Mouse (Mus musculus): ENCODE measurements around the gene Ppp1r9a. TPM values are rescaled to one million over a fixed set of nuclear protein-coding genes. Genes with fewer than 3 reads are reported as not detected.
"Not testable (repeated sequence)": the region's sequence is repeated elsewhere in the genome, so short reads cannot be mapped to it uniquely, and the experiment has no call there.

Ppp1r9a gene
- polyA plus RNA-seq, 1 experiment from 2014 or later = 30.5 TPM

DNA sequence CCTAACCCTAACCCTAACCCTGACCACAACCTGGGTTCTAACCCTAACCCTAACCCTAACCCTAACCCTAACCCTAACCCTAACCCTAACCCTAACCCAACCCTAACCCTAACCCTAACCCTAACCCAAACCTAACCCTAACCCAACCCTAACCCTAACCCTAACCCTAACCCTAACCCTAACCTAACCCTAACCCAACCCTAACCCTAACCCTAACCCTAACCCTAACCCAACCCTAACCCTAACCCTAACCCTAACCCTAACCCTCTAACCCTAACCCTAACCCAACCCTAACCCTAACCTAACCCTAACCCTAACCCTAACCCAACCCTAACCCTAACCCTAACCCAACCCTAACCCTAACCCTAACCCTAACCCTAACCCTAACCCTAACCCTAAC is 21.1 kb downstream of the Ppp1r9a start:
- H3K4me1 ChIP-seq = not testable (repeated sequence)

DNA sequence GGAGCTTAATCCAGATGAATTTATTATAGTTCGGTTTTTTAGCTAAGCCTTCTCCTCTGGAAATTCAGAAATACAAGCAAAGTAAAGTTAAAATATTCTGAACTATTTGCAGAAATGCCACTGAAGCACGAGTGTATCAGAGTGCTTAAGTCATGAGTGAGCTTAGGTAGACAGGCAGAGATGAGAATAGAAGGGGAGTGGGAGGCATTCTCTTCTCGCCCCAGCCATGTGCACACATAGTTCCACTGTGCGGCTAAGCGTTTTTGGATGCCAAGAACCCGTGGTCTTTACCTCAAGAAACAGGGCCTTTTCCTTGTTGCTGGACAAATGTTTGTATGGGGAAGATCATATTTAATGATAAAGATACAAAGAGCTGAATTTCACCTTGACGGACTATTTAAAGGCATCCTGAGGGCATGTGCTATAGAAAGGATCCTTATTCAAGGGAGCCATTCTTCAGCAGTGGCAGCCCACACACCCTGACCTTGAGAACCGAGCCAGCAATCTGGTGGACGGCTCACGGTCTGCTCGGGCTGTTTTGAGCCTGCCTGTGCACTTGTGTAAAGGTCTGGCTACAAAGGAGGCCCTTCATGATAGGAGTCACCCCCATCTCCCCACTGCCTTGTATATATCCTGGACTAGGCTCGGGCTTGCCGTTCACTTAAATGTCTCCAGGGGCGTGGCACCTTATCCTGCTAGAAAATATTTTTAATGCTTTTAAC is 23.4 kb downstream of the Ppp1r9a start:
- H3K36me3 ChIP-seq = 0 out of 2 replicates have a peak, but pooled peaks cover 4% of the 10 kb centered on the region
- H3K9ac ChIP-seq (replicated peaks) = no peak overlapping the region
- ATAC-seq (ENCODE audit: low FRiP score, low read depth) = no peak
- no peak overlapping the region for H3K4me2 ChIP-seq (replicated peaks)
- no peaks in the 10 kb centered on the region for H3K4me1 ChIP-seq
- H3K4me3 ChIP-seq = no peak overlapping the region
- no peaks in the 10 kb centered on the region for H3K27me3 ChIP-seq
- H3K27ac ChIP-seq (replicated peaks) = no peak overlapping the region
- H3K9me3 ChIP-seq = no peaks in the 10 kb centered on the region
- WGBS = 82% methylated on average over 14 of the region's 14 CpGs

More for the DNA sequence above, 21.1 kb downstream of the Ppp1r9a start:
- not testable (repeated sequence) for H3K27ac ChIP-seq (replicated peaks); H3K27me3 ChIP-seq; H3K36me3 ChIP-seq; H3K9me3 ChIP-seq; ATAC-seq (ENCODE audit: low FRiP score, low read depth); H3K4me3 ChIP-seq; H3K4me2 ChIP-seq (replicated peaks); H3K9ac ChIP-seq (replicated peaks)

DNA sequence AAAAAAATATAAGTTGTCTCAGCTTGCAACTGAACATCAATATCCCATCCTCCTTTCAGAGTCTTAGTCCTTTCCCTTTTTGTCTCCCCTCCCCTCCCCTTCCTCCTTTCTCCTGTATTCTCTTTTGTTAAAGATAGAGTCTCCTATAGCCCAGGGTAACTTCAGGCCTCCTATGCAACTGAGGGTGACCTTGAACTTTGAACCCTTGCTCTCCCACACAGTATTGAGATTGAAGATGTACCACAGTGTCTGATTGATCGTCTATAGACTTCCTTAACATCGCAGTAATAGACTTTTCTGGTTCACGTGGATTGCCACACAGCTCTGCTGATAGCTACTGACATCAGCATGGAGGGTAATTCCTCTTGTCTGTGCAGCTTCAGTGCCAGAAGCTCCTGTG is 27.6 kb downstream of the Ppp1r9a start:
- no peak for ATAC-seq (ENCODE audit: low FRiP score, low read depth)
- Histone ChIP-seq H3K4me2 (replicated peaks) (no peak overlapping the region), H3K9me3 (no peaks in the 10 kb centered on the region), H3K4me3 (no peak overlapping the region), H3K36me3 (0 out of 2 replicates have a peak, but pooled peaks cover 1% of the 10 kb centered on the region), H3K4me1 (no peaks in the 10 kb centered on the region), H3K9ac (replicated peaks) (no peak overlapping the region), H3K27ac (replicated peaks) (no peak overlapping the region), H3K27me3 (no peaks in the 10 kb centered on the region)
- 88% methylated on average over 3 of the region's 3 CpGs for WGBS

DNA sequence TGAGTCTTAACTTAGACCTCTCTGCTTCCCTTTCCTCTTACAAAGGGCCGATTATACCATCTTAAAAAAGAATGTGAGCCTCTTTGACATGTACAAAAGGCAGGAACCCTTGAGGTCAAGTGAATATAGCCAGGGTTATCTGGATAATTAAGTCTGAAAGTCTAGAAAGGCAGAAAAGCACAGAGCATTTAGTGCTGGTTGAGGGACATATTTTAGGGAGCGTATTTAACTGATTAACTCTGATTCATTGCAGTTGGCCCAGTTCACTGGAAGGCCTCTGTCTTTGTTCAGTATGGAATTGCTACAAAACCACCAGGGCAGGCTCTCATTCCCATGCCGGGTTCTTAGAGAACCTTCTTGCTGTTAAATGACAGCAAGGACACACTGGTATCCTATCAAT is 36.2 kb downstream of the Ppp1r9a start:
- no peak overlapping the region for H3K27ac ChIP-seq (replicated peaks)
- 20% methylated on average over 3 of the region's 3 CpGs for WGBS
- H3K36me3 ChIP-seq = no peaks in the 10 kb centered on the region
- no peaks in the 10 kb centered on the region for H3K27me3 ChIP-seq
- no peak overlapping the region for H3K9ac ChIP-seq (replicated peaks)
- H3K4me1 ChIP-seq = peaks cover 11% of the 10 kb centered on the region
- H3K4me2 ChIP-seq (replicated peaks) = no peak overlapping the region
- no peak for ATAC-seq (ENCODE audit: low FRiP score, low read depth)
- H3K9me3 ChIP-seq = no peaks in the 10 kb centered on the region
- H3K4me3 ChIP-seq = no peak overlapping the region

DNA sequence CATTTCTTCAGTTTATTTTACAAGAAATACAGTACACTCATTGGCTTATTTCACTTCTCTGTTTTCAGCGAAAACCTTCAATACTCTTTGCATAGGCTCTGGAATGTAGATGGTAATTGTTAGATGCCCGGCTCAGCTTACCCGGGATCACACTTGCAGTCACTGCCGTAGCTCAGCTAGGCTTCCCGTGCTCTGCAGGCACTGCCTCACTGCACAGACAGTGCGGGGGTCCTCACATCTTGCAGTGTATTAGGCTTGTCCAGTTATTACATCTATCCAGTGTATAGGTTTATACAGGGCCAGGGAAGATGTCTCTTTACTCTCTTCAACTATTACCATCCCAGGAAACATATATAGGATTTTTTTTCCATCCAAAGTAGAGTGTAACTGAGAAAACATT is 37.4 kb downstream of the Ppp1r9a start:
- 60% methylated on average over 6 of the region's 6 CpGs for WGBS
- Histone ChIP-seq H3K9ac (replicated peaks) (no peak overlapping the region), H3K27me3 (no peaks in the 10 kb centered on the region), H3K36me3 (no peaks in the 10 kb centered on the region), H3K27ac (replicated peaks) (no peak overlapping the region), H3K4me3 (no peak overlapping the region), H3K9me3 (no peaks in the 10 kb centered on the region), H3K4me2 (replicated peaks) (no peak overlapping the region), H3K4me1 (peaks cover 11% of the 10 kb centered on the region)
- no peak for ATAC-seq (ENCODE audit: low FRiP score, low read depth)

DNA sequence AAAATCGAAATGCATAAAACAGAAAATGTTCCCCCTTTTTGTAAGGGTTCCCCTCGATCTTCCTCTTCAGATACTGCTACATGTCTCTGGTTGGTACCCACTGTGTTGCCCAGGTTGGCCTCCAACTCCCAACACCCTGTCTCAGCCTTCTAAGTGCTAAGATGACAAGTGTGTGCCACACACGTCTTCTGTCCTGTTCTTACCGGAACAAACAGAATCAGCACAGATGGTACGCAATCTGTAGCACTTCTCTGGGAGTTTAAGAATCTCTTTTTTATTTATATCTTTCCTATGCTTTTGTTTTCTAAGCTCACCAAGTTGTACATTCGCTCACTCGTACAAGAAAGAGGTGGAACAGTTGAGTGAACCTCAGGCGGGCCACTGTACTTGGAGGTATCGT is 37.9 kb downstream of the Ppp1r9a start:
- WGBS = 92% methylated on average over 9 of the region's 9 CpGs
- peaks cover 11% of the 10 kb centered on the region for H3K4me1 ChIP-seq
- H3K36me3 ChIP-seq = no peaks in the 10 kb centered on the region
- H3K4me3 ChIP-seq = no peak overlapping the region
- H3K9me3 ChIP-seq = no peaks in the 10 kb centered on the region
- H3K9ac ChIP-seq (replicated peaks) = no peak overlapping the region
- ATAC-seq (ENCODE audit: low FRiP score, low read depth) = no peak
- H3K4me2 ChIP-seq (replicated peaks) = no peak overlapping the region
- no peaks in the 10 kb centered on the region for H3K27me3 ChIP-seq
- H3K27ac ChIP-seq (replicated peaks) = no peak overlapping the region

DNA sequence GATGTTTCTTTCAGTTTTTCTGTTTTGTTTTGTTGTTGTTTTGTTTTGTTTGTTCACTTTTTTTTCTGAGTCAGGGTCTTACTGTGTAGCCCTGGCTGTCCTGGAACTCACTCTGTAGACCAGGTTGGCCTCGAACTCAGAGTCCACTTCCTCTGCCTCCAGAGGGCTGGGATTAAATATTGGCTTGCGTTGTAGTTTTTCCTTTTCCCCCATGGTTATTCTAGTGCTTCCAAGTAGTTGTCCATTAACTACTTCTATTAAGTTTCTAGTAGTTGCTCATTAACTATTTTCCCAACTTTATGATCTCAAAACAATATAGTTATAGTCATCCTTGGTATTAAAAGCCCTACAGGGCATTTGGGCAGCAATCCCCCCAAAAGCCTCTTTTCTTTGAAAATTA is 41.1 kb downstream of the Ppp1r9a start:
- peaks cover 3% of the 10 kb centered on the region for H3K4me1 ChIP-seq
- no peaks in the 10 kb centered on the region for H3K9me3 ChIP-seq
- H3K27me3 ChIP-seq = no peaks in the 10 kb centered on the region
- H3K4me2 ChIP-seq (replicated peaks) = no peak overlapping the region
- H3K4me3 ChIP-seq = no peak overlapping the region
- no peak overlapping the region for H3K9ac ChIP-seq (replicated peaks)
- ATAC-seq (ENCODE audit: low FRiP score, low read depth) = no peak
- 93% methylated on average over 2 of the region's 2 CpGs for WGBS
- H3K27ac ChIP-seq (replicated peaks) = no peak overlapping the region
- no peaks in the 10 kb centered on the region for H3K36me3 ChIP-seq

DNA sequence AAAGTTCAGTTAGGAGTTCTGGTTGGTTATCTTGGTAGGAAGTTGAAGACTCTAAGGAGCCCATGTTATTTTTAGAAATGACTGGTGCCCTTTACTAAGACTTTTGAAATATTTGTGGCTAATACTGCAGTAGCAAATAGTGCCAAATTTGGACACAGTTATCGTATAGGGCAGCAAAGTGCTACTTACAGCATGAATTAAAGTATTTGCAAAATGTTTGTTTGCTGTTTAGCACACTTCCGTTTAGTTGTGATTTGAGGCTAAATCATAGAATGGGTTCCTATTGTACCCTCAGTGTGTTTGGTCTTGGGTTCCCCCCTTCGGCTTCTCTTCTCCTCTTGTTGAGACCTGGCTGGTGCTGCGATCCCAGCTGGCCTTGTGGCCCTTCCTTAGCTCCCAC is 45.3 kb downstream of the Ppp1r9a start:
- Histone ChIP-seq H3K4me2 (replicated peaks) (no peak overlapping the region), H3K4me1 (peaks cover 5% of the 10 kb centered on the region; the same call in 1 of the 2 replicates), H3K27ac (replicated peaks) (no peak overlapping the region), H3K36me3 (no peaks in the 10 kb centered on the region), H3K27me3 (no peaks in the 10 kb centered on the region), H3K9me3 (no peaks in the 10 kb centered on the region), H3K4me3 (no peak overlapping the region), H3K9ac (replicated peaks) (no peak overlapping the region)
- 92% methylated on average over 4 of the region's 4 CpGs for WGBS
- no peak for ATAC-seq (ENCODE audit: low FRiP score, low read depth)

DNA sequence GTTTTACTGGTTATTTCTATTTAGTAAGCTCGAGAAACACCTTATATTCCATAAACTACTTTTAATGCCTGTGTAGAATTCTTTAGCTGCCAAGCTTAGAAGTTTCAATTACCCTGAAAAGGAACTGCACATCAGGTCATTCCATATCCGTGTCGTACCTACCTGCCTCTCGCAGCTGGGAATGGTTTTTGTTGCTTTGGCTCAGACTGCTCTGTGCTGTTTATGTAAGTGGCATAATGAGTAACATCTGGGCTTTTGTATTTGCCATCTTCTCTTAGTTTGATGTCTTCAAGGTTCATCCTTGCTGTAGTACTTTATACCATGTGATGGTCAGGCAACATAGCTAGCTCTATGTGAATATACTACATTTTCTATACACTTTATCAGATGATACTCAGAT is 47.0 kb downstream of the Ppp1r9a start:
- Histone ChIP-seq H3K27ac (replicated peaks) (no peak overlapping the region), H3K9ac (replicated peaks) (no peak overlapping the region), H3K4me2 (replicated peaks) (no peak overlapping the region), H3K36me3 (no peaks in the 10 kb centered on the region), H3K27me3 (no peaks in the 10 kb centered on the region), H3K4me3 (no peak overlapping the region), H3K4me1 (peaks cover 5% of the 10 kb centered on the region; the same call in 1 of the 2 replicates), H3K9me3 (no peaks in the 10 kb centered on the region)
- 75% methylated on average over 4 of the region's 4 CpGs for WGBS
- no peak for ATAC-seq (ENCODE audit: low FRiP score, low read depth)

DNA sequence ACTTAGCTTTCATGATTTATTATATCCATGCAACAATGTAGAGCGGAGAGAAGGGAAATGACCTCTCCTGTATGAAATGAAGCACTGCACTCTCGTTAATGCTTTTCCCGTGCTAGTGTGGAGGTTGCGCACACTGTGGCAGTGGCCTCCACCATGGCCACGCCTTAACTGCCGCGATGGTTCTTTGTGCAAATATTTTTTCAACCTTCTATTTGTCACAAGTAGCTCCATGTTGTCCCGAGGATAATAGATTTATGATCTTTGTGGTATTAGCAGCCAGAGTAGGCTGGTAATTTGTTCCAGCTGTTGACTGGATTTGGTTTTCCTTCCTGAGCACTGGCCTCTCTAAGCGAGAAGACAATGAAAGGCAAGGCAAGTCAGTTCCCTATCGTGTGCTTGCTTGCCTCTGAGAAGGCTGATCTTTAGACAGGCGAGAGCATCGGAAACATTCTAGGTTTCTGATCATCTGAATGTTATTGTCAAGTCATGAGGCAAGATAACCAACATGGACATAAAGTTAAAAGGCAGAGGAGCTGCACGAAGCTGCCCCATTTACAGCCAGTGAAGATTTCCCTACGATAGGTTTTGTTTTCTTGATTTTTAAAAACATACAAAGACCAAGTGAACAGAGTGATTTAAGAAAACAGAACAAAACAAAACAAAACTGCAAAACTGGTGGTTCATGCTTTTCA is 50.5 kb downstream of the Ppp1r9a start:
- H3K27ac ChIP-seq (replicated peaks) = no peak overlapping the region
- no peaks in the 10 kb centered on the region for H3K27me3 ChIP-seq
- no peak overlapping the region for H3K9ac ChIP-seq (replicated peaks)
- no peaks in the 10 kb centered on the region for H3K36me3 ChIP-seq
- WGBS = 84% methylated on average over 14 of the region's 14 CpGs
- H3K4me1 ChIP-seq = peaks cover 5% of the 10 kb centered on the region; the same call in 1 of the 2 replicates
- no peaks in the 10 kb centered on the region for H3K9me3 ChIP-seq
- H3K4me2 ChIP-seq (replicated peaks) = no peak overlapping the region
- ATAC-seq (ENCODE audit: low FRiP score, low read depth) = no peak
- no peak overlapping the region for H3K4me3 ChIP-seq

DNA sequence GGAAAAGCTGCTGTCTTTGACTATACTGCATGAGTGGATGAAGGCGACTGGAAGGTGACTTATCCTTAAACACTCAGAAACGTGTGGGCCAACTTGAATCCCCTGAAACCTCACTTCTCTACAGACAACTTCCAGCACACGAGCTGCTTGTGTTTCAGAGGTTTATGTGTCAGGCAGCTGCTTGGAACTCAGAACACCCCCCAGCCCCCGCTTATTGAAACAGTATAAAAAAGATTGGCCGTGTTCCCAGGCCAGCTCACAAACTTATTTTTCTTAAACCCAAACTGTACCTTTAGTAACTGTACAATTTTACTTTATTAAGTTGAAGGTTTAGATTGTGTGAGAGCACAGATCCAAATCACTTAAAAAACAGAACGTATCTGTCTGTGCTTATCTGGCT is 53.9 kb downstream of the Ppp1r9a start:
- no peak overlapping the region for H3K9ac ChIP-seq (replicated peaks)
- no peaks in the 10 kb centered on the region for H3K9me3 ChIP-seq
- H3K27me3 ChIP-seq = no peaks in the 10 kb centered on the region
- H3K4me2 ChIP-seq (replicated peaks) = no peak overlapping the region
- no peak overlapping the region for H3K27ac ChIP-seq (replicated peaks)
- no peaks in the 10 kb centered on the region for H3K36me3 ChIP-seq
- H3K4me1 ChIP-seq = no peaks in the 10 kb centered on the region
- no peak overlapping the region for H3K4me3 ChIP-seq
- ATAC-seq (ENCODE audit: low FRiP score, low read depth) = no peak
- 83% methylated on average over 6 of the region's 6 CpGs for WGBS

DNA sequence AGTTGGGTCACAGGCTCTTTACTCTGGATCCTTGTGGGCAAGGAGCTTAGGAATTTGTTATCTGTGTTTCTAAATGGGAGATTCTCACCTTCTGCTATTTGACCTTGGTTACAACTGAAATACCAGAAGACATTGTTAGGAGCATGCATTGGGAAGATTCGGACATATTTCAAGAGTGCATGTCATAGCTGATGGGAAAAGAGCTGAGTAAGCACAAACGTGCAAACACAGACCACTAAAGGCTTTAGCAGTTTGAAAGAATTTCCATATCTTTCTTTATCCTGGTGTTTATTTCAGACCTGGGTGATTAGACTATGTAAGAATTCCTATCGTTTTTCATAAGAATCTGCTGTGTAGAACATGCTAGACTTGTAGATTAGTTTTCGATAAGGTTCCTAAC is 59.5 kb downstream of the Ppp1r9a start:
- no peak overlapping the region for H3K4me3 ChIP-seq
- no peak overlapping the region for H3K4me2 ChIP-seq (replicated peaks)
- 0 out of 2 replicates have a peak, but pooled peaks cover 10% of the 10 kb centered on the region for H3K4me1 ChIP-seq
- no peak for ATAC-seq (ENCODE audit: low FRiP score, low read depth)
- H3K9me3 ChIP-seq = no peaks in the 10 kb centered on the region
- no peak overlapping the region for H3K9ac ChIP-seq (replicated peaks)
- H3K36me3 ChIP-seq = no peaks in the 10 kb centered on the region
- H3K27me3 ChIP-seq = no peaks in the 10 kb centered on the region
- no peak overlapping the region for H3K27ac ChIP-seq (replicated peaks)
- WGBS = 80% methylated on average over 4 of the region's 4 CpGs
